ENCODE assay signal across 17 mouse cellular contexts in the genomic region with DNA sequence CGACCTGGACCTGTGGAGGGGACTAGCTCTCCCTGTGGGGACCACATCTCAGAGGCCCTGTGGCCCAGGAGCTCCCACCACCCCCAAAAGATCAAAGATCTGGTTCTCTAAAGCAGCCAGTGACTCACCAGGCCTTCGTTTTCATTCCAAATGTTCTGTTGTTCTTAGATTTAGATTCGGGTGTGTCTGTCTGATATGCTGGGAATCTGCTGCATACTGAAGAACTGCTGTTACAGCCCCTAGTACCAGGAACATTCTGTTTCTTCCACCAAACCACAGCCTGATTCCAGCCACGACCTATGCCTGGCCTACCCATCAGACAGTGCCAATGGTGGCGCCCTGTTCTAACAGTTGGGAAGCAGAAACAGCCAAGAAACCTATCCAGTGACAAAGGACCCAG.
DNase-seq lines count a peak whose midpoint lies in the region; ATAC-seq and TF ChIP-seq lines count a peak whose summit lies in the region.
"Had no signal": no experiment of that assay in that cellular context is flagged by ENCODE, and none has a peak within 500 bp of the region (broad histone marks: within the 10 kb centered on the region; RNA-seq: fewer than 3 reads in every experiment).

No protein-coding gene starts in this region.

- H3K27me3 ChIP-seq in hindbrain, embryonic 10.5 days (ENCODE audit: insufficient read depth, poor library complexity, severe bottlenecking) = no peaks in the 10 kb centered on the region
- no peaks in the 10 kb centered on the region for H3K27me3 ChIP-seq in hindbrain, embryonic 11.5 days (ENCODE audit: control insufficient read depth, insufficient read depth, low read length)
- no peaks in the 10 kb centered on the region for H3K27me3 ChIP-seq in neural tube, embryonic 13.5 days
- no peaks in the 10 kb centered on the region for H3K27me3 ChIP-seq in stomach, postnatal 0 days (ENCODE audit: control insufficient read depth, insufficient read depth, low read length)
- H3K27me3 ChIP-seq: embryonic facial prominence, embryonic 13.5 days; liver, embryonic 15.5 days had no signal

- TF ChIP-seq CTCF in embryonic fibroblast, embryonic 13.5 days (IDR thresholded peaks at IDR 0.05; ENCODE audit: borderline replicate concordance, insufficient read depth, low read length) = no peak
- TF ChIP-seq CTCF in stomach, postnatal 0 days (IDR thresholded peaks at IDR 0.05; ENCODE audit: low read depth) = no peak

- no peaks in the 10 kb centered on the region for H3K9me3 ChIP-seq in hindbrain, embryonic 10.5 days
- no peaks in the 10 kb centered on the region for H3K9me3 ChIP-seq in hindbrain, embryonic 11.5 days (ENCODE audit: control insufficient read depth, low read length)
- H3K9me3 ChIP-seq in neural tube, embryonic 13.5 days = no peaks in the 10 kb centered on the region
- no peaks in the 10 kb centered on the region for H3K9me3 ChIP-seq in stomach, postnatal 0 days (ENCODE audit: control insufficient read depth, low read length)
- H3K9me3 ChIP-seq: embryonic facial prominence, embryonic 13.5 days; liver, embryonic 15.5 days had no signal

- H3K4me1 ChIP-seq in hindbrain, embryonic 10.5 days (replicated peaks) = peaks cover 65% of the 10 kb centered on the region
- H3K4me1 ChIP-seq in hindbrain, embryonic 11.5 days (replicated peaks; ENCODE audit: control insufficient read depth, insufficient read depth, low read length) = peaks cover 15% of the 10 kb centered on the region
- peaks cover 72% of the 10 kb centered on the region for H3K4me1 ChIP-seq in neural tube, embryonic 13.5 days (replicated peaks)
- H3K4me1 ChIP-seq in embryonic fibroblast, embryonic 13.5 days (ENCODE audit: control insufficient read depth, insufficient read depth, low read length) = peaks cover 7% of the 10 kb centered on the region; the same call in 1 of the 2 replicates
- H3K4me1 ChIP-seq in stomach, postnatal 0 days (replicated peaks; ENCODE audit: control insufficient read depth, insufficient read depth) = peaks cover 6% of the 10 kb centered on the region

- H3K27ac ChIP-seq in hindbrain, embryonic 10.5 days = peak overlapping the region; percentile 30; the same call in 1 of the 2 replicates
- H3K27ac ChIP-seq in hindbrain, embryonic 11.5 days (ENCODE audit: low read depth, low read length) = no peak overlapping the region
- peak overlapping the region; percentile 55 for H3K27ac ChIP-seq in neural tube, embryonic 13.5 days (replicated peaks)
- peak overlapping the region; percentile 59 for H3K27ac ChIP-seq in embryonic fibroblast, embryonic 13.5 days (ENCODE audit: insufficient read depth, low read length)
- H3K27ac ChIP-seq in stomach, postnatal 0 days (replicated peaks) = 0 out of 2 replicates have a peak overlapping the region, but pooled peaks have one; percentile 25
- H3K27ac ChIP-seq: embryonic facial prominence, embryonic 13.5 days; heart, adult 2 months; liver, embryonic 15.5 days had no signal

- ATAC-seq in hindbrain, embryonic 11.5 days (ENCODE audit: low FRiP score) = no peak
- no peak for ATAC-seq in neural tube, embryonic 13.5 days (ENCODE audit: low read depth)
- no peak for ATAC-seq in stomach, postnatal 0 days (ENCODE audit: low FRiP score, low TSS enrichment)
- ATAC-seq: inflammation-experienced regulatory T-cells, adult 6 months had no signal

- TF ChIP-seq EP300 in stomach, postnatal 0 days (optimal IDR thresholded peaks at IDR 0.05) = no peak

- H3K36me3 ChIP-seq in hindbrain, embryonic 10.5 days = peaks cover 20% of the 10 kb centered on the region
- no peaks in the 10 kb centered on the region for H3K36me3 ChIP-seq in hindbrain, embryonic 11.5 days (ENCODE audit: control insufficient read depth, insufficient read depth, low read length)
- no peaks in the 10 kb centered on the region for H3K36me3 ChIP-seq in neural tube, embryonic 13.5 days
- H3K36me3 ChIP-seq in stomach, postnatal 0 days (ENCODE audit: control insufficient read depth, insufficient read depth, low read length) = no peaks in the 10 kb centered on the region
- H3K36me3 ChIP-seq: embryonic facial prominence, embryonic 13.5 days; liver, embryonic 15.5 days had no signal

- no peak overlapping the region for H3K4me2 ChIP-seq in hindbrain, embryonic 11.5 days (replicated peaks; ENCODE audit: low read depth, low read length)
- H3K4me2 ChIP-seq in neural tube, embryonic 13.5 days = no peak overlapping the region
- H3K4me2 ChIP-seq in stomach, postnatal 0 days (replicated peaks; ENCODE audit: low read depth) = no peak overlapping the region
- H3K4me2 ChIP-seq: embryonic facial prominence, embryonic 13.5 days; liver, embryonic 15.5 days had no signal

- H3K4me3 ChIP-seq in hindbrain, embryonic 10.5 days = no peak overlapping the region
- no peak overlapping the region for H3K4me3 ChIP-seq in hindbrain, embryonic 11.5 days (ENCODE audit: low read depth, low read length)
- no peak overlapping the region for H3K4me3 ChIP-seq in neural tube, embryonic 13.5 days
- H3K4me3 ChIP-seq in embryonic fibroblast, embryonic 13.5 days (ENCODE audit: insufficient read depth, low read length) = no peak overlapping the region
- no peak overlapping the region for H3K4me3 ChIP-seq in stomach, postnatal 0 days (ENCODE audit: low read depth, low read length)
- H3K4me3 ChIP-seq: embryonic facial prominence, embryonic 13.5 days; heart, adult 2 months; liver, embryonic 15.5 days had no signal

- TF ChIP-seq POLR2A in embryonic fibroblast, embryonic 13.5 days (IDR thresholded peaks at IDR 0.05; ENCODE audit: low read depth, low read length) = no peak

- 79% methylated on average over 5 of the region's 5 CpGs for WGBS in hindbrain, embryonic 10.5 days
- WGBS in hindbrain, embryonic 11.5 days = 82% methylated on average over 5 of the region's 5 CpGs
- 85% methylated on average over 5 of the region's 5 CpGs for WGBS in neural tube, embryonic 13.5 days
- 52% methylated on average over 5 of the region's 5 CpGs for WGBS in stomach, postnatal 0 days

- DNase-seq in hindbrain, embryonic 10.5 days (ENCODE audit: low spot score) = no peak
- no peak for DNase-seq in hindbrain, embryonic 11.5 days (ENCODE audit: low spot score)
- DNase-seq in neural tube, embryonic 10.5 days (ENCODE audit: extremely low spot score, low spot score) = no peak
- no peak for DNase-seq in stomach, postnatal 0 days (ENCODE audit: low spot score)
- no peak for DNase-seq in heart, adult 18-20 months
- DNase-seq: cerebellum, adult 8-10 months; gastrocnemius, postnatal 10 days; heart, adult 2 months; kidney, adult 8-10 months; kidney, postnatal 36 days; right cerebral cortex, postnatal 4 days; thymus, adult 18-20 months had no signal

- H3K9ac ChIP-seq in hindbrain, embryonic 11.5 days (ENCODE audit: low read depth, low read length) = no peak overlapping the region
- no peak overlapping the region for H3K9ac ChIP-seq in neural tube, embryonic 13.5 days
- no peak overlapping the region for H3K9ac ChIP-seq in stomach, postnatal 0 days (ENCODE audit: low read length)
- H3K9ac ChIP-seq: embryonic facial prominence, embryonic 13.5 days; liver, embryonic 15.5 days had no signal
